Mouse (Mus musculus) gastrocnemius, postnatal 36 days (tissue): ENCODE results near the gene Slc16a4. TPM values are rescaled to one million over a fixed set of nuclear protein-coding genes. Genes with fewer than 3 reads are reported as not detected.
A peak's percentile ranks its signal among the peaks of the same experiment; 100 is the strongest.

Experiments used
- DNase-seq, 2 experiments: peaks; one replicate each; pipeline ENCODE4 v3.0.0; 2022
- intact Hi-C: fragments of 180-260 bp; cut with DNase I; formaldehyde crosslinking; loops from one replicate; pipeline ENCODE4 v1.15.1; 2025
- total RNA-seq, 2 experiments: library from RNA; stranded (reverse); gene quantifications; 2 replicates each; pipeline ENCODE4 v1.2.3; 2021

Gene Slc16a4
- total RNA-seq, 2 experiments from 2014 or later = 0.10 to 0.18 TPM

DNA sequence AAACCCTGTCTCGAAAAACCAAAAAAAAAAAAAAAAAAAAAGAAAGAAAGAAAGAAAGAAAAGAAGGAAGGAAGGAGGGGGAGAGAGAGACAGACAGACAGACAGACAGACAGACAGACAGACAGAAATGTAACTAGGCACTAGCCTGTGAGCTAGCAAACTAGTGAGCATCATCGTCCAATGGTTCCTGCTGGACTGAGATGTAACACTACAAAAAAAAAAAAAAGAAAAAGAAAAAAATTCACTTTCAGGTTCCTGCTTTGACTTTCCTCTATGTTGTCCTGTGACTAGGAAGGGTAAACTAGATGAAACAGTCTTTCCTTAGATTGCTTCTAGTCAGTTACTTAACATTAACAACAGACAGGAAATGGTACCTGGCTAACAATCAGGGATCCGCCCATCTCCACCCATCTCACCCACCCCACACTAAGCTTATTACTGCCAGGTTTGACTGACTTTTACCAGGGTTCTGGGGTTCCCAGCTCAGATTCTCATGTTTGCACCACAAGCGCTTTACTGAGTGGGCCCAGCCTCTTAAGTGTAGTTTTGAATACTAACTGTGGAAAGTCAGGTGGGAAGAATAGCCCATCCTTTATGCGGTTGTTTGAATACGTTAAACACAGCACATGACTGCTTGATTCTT is 64.7 kb downstream of the Slc16a4 start:
- intact Hi-C loops = loop anchor here (10.0 kb wide), 1 partner anchor 121 kb away; the partner anchor contains the start of genes A630076J17Rik and Prok1
- no peak for DNase-seq

- DNase-seq = peak; percentile 74 to 76
- intact Hi-C loops = loop anchor here (1.0 to 10.0 kb wide), 2 partner anchors 109 to 122 kb away; partner anchors contain the start of genes A630076J17Rik and Prok1
Observed at GRCm38 (mm10) chr3:107356964-107357441, 66.0 kb downstream of the Slc16a4 start.

DNA sequence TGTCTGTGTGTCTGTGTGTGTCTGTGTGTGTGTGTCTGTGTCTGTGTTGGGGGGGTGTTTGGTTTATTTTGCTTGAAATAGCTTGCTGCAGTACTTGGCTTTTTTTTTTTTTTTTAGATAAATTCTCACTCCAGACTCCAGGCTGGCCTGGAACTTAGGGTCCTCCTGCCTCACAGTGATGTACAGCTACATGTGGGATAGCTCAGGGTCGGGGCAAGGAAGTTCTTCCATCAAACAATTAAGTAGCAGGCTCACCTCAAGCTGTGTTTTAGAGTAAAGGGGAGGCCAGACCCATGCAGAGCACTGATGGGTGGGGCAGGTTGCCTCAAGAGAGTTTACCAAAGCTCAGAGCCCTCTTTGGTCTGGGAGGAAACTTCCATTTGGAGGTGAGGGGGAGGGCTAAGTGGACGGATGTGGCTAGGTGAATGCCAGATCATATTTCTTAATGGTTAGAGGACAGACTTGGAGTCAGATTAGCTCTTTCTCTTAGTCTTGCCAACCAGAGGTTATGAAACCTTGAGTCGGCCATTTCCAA is 66.7 kb downstream of the Slc16a4 start:
- DNase-seq = no peak
- intact Hi-C loops = loop anchor here (1.0 to 10.0 kb wide), 2 partner anchors 109 to 123 kb away; partner anchors contain the start of genes A630076J17Rik and Prok1

DNA sequence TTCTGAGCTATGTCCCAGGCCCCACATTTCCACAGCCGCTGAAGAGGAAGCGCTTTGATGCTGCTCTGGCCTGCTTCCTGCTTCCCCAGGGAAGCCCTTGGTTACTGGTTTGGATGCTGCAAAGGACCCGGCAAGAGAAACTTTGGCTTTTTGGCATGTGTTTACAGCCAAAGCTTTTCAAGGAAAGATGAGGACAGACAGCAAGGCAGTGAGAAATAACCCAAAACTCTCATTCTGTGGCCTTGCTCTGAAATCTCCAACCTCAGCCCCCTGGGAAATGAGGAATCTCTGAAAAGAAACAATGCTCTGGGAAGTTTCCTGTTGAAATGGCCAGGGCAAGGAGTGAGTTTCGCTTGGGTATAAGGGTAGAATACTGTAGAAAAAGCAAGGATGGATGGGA is 69.3 kb downstream of the Slc16a4 start:
- DNase-seq = no peak
- intact Hi-C loops = no loop called here

Other genes starting within 250 kb of the Slc16a4 start
- 1 to 10 TPM; 1.1 to 1.5 TPM for gene Kcna2, start 190.1 kb upstream of the Slc16a4 start, total RNA-seq
- not detected for gene Kcna10, start 108.2 kb upstream of the Slc16a4 start, total RNA-seq
- not detected for gene Cym, start 69.5 kb upstream of the Slc16a4 start, total RNA-seq
- not detected for gene A630076J17Rik, start 60.6 kb upstream of the Slc16a4 start, total RNA-seq
- gene Prok1, start 51.5 kb upstream of the Slc16a4 start, total RNA-seq = not detected
- gene Lamtor5, start 12.4 kb upstream of the Slc16a4 start, total RNA-seq = 10 to 100 TPM; 50.4 to 58.4 TPM
- 10 to 100 TPM; 17.0 to 22.1 TPM for gene Rbm15, start 42.4 kb downstream of the Slc16a4 start, total RNA-seq
- gene Kcnc4, start 168.3 kb downstream of the Slc16a4 start, total RNA-seq = 10 to 100 TPM; 72.7 to 86.8 TPM
- 1 to 10 TPM in 1 of 2 experiments, under 1 TPM in 1; 0.26 to 1.4 TPM for gene Slc6a17, start 226.8 kb downstream of the Slc16a4 start, total RNA-seq